Mouse (Mus musculus) bone marrow macrophage, adult 2 months (primary cell): ENCODE data around the gene Tas2r105.

ENCODE experiments used
- CTCF ChIP-seq: IDR thresholded peaks from 2 replicates; pipeline ENCODE4 v1.5.1; 2012; ENCODE audit warnings: low read depth, mild to moderate bottlenecking, low read length, moderate library complexity
- POLR2A ChIP-seq: IDR thresholded peaks from 2 replicates; pipeline ENCODE4 v1.6.1; 2012; ENCODE audit warnings: mild to moderate bottlenecking, low read depth, low read length, borderline replicate concordance

DNA sequence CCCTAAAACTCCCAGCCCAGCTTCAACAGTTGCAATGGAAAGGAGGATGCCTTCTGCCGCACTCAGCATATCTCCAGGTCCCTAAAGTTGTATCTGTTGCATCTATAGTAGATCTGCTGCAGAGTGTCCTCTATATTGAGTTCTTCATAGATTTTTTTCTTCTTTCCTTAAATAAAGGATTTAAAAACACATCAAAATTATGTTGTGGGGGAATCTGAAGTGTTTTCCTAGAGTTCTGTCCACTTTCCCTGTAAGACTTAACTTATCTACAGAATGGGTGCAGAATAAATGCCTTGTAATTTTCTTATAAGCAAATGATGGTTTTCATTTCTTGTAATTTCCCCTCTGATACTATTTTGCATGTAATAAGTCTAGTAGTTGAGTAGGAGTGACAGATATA lies at the start of gene Tas2r105:
- TF ChIP-seq POLR2A: no peak
- no peak for TF ChIP-seq CTCF
